Mouse (Mus musculus) heart, embryonic 16.5 days (tissue): ENCODE measurements at regions not wholly inside any gene's neighbourhood (a gene's known extent, or its start where the extent isn't known, plus 50 kb on each side); places are given as distances from the start of the nearest gene placed in this dataset.

ENCODE experiments used
- ATAC-seq: fragments of 200-750 bp; cut with Nextera tagmentation; replicated peaks from 2 replicates; pipeline ENCODE4 v1.8.0; 2017; ENCODE audit warnings: moderate number of reproducible peaks; ENCODE audit not compliant: insufficient read depth, low FRiP score; ENCODE audit errors: extremely low read depth
- H3K27ac ChIP-seq: fragments of 300-500 bp; sonication (generic); 2 replicates; pipeline ENCODE4 v1.5.1; 2014; ENCODE audit warnings: mild to moderate bottlenecking, low read length, control low read depth, moderate library complexity
- H3K27me3 ChIP-seq: fragments of 300-500 bp; sonication (generic); 2 replicates; pipeline ENCODE4 v1.6.1; 2014; ENCODE audit warnings: low read length, mixed read lengths; ENCODE audit not compliant: control insufficient read depth, insufficient read depth
- H3K36me3 ChIP-seq: fragments of 300-500 bp; sonication (generic); 2 replicates; pipeline ENCODE4 v1.6.1; 2014; ENCODE audit not compliant: control insufficient read depth, insufficient read depth
- H3K4me1 ChIP-seq: fragments of 300-500 bp; sonication (generic); 2 replicates; pipeline ENCODE4 v1.6.1; 2014; ENCODE audit warnings: low read length, mixed read lengths; ENCODE audit not compliant: control insufficient read depth, insufficient read depth
- H3K4me2 ChIP-seq: fragments of 300-500 bp; sonication (generic); 2 replicates; pipeline ENCODE4 v1.6.1; 2014; ENCODE audit warnings: low read depth, mild to moderate bottlenecking, control low read depth, low read length
- H3K4me3 ChIP-seq: fragments of 300-500 bp; sonication (generic); 2 replicates; pipeline ENCODE4 v1.5.1; 2014; ENCODE audit warnings: mild to moderate bottlenecking, control low read depth, low read length
- H3K9ac ChIP-seq: fragments of 300-500 bp; sonication (generic); 2 replicates; pipeline ENCODE4 v1.6.1; 2014; ENCODE audit warnings: low read length, control low read depth
- H3K9me3 ChIP-seq: fragments of 300-500 bp; sonication (generic); replicated peaks from 2 replicates; pipeline ENCODE4 v1.6.1; 2016; ENCODE audit warnings: low read length; ENCODE audit not compliant: control insufficient read depth
- WGBS: fragments of 180-500 bp; shearing (Covaris S2); extraction: QIAGEN DNeasy Blood & Tissue Kit; methylation state at CpG from one replicate; pipeline ENCODE4 v1.1.7; 2014; 5-methylcytosine and 5-hydroxymethylcytosine counted together

DNA sequence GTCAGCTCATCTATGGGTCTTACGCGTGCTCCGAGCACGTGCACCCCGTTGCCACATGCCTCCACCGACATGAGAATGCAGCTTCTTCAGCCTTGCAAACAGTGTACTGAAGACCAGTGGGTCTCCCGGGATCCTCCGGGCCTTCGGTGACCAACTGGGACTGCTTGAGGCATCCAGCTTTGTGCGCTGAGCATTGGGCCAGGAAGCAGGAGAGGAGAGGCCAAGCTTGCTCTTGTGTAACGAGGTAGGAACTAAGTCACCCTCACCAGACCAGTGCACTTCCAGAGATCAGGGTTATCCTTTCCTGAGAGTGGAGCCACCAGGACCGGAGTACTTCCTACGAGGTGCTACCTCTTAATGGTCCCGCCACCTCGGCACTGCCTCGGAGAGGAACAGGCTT is 154.6 kb upstream of the Haao start:
- Histone ChIP-seq H3K27ac (no peak overlapping the region), H3K4me3 (no peak overlapping the region), H3K4me1 (no peaks in the 10 kb centered on the region), H3K36me3 (no peaks in the 10 kb centered on the region), H3K27me3 (no peaks in the 10 kb centered on the region), H3K9me3 (no peaks in the 10 kb centered on the region), H3K4me2 (no peak overlapping the region), H3K9ac (no peak overlapping the region)
- ATAC-seq = no peak
- WGBS = 92% methylated on average over 16 of the region's 16 CpGs

- Histone ChIP-seq H3K36me3 (no peaks in the 10 kb centered on the region), H3K4me2 (no peak overlapping the region), H3K9me3 (no peaks in the 10 kb centered on the region), H3K27ac (no peak overlapping the region), H3K9ac (no peak overlapping the region), H3K4me1 (no peaks in the 10 kb centered on the region), H3K27me3 (no peaks in the 10 kb centered on the region), H3K4me3 (no peak overlapping the region)
- WGBS = 72% methylated on average over 6 of the region's 6 CpGs
- ATAC-seq = no peak
These were observed 152.4 kb upstream of the Haao start for GRCm38 (mm10) chr17:84000115-84000514.

DNA sequence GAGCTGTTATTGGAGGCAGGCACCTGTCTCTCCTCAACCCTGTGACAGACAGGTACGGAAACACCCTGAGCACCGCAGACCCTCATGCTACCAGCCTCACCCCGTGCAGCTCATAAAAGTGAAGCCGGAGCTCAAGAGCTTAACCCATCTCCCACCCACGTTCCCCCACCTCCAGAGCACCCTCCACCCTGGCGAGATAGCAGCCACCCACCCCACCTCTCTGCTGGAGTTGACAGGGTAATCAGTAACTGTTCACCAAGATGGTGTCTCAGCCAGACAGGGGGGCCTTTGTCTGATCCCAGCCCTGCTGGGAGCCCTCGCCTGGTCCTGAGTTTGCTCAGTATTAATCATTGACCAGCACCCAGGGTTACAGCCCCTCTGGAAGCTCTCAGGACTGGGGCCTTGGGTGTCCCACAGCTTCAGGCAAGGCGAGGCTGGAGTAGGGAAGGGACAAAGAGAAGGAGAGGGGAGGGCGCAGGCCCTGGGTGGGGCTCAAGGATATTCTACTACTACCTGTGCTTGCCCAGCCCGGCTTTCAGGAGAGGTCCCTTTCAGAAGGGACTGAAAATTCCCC is 151.3 kb upstream of the Haao start:
- no peak overlapping the region for H3K27ac ChIP-seq
- no peak for ATAC-seq
- no peak overlapping the region for H3K4me2 ChIP-seq

GRCm38 (mm10) chr17:83998341-83998740 is 150.6 kb upstream of the Haao start:
- ATAC-seq = no peak
- no peaks in the 10 kb centered on the region for H3K27me3 ChIP-seq
- H3K9me3 ChIP-seq = no peaks in the 10 kb centered on the region
- no peaks in the 10 kb centered on the region for H3K4me1 ChIP-seq
- H3K4me3 ChIP-seq = no peak overlapping the region
- H3K27ac ChIP-seq = no peak overlapping the region
- WGBS = 89% methylated on average over 7 of the region's 7 CpGs
- no peaks in the 10 kb centered on the region for H3K36me3 ChIP-seq
- no peak overlapping the region for H3K9ac ChIP-seq
- H3K4me2 ChIP-seq = no peak overlapping the region

More for the DNA sequence above, 151.3 kb upstream of the Haao start:
- WGBS = 63% methylated on average over 10 of the region's 10 CpGs
- no peak overlapping the region for H3K9ac ChIP-seq
- H3K36me3 ChIP-seq = no peaks in the 10 kb centered on the region
- H3K9me3 ChIP-seq = no peaks in the 10 kb centered on the region
- H3K4me1 ChIP-seq = no peaks in the 10 kb centered on the region
- no peaks in the 10 kb centered on the region for H3K27me3 ChIP-seq
- no peak overlapping the region for H3K4me3 ChIP-seq

DNA sequence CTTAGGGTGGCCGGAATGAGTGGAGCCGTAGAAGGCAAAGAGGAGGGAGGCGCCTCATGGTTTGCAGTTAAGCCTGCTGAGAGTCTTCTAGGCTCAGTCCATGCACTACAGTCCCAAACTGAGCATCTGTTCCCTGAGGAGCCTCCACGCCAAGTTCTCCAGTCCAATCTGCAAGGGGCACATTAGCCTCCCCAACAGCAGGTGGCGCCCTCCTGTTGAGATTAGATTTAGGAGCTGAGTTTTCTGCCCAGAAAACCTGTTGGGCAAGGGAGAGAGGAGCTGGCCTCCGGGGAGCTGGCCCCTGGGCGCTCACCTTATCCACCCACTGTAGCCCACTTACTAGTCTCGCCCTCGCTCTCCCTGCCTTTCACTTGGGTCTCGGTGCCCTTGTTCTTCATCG is 150.0 kb upstream of the Haao start:
- no peak for ATAC-seq
- H3K27ac ChIP-seq = no peak overlapping the region

DNA sequence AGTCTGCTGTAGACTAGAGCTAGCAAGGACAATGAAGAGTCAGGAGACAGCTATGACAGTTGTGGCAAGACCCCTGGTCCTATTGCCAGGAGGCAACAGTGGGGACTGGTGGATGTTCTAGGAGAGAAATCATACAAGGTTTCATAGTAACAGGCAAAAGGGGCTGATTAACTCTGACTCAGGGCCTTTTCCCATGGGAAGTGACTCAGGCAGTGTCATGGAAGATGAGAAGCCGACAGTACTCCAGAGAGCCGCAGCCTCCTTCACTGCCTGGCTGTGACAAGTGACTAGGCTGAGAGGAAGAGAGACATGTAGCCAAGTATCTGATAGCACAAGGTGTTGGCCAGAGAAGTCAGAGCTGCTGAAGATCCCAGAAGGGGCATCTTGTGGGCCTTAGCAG is 145.3 kb upstream of the Haao start:
- WGBS = 72% methylated on average over 2 of the region's 2 CpGs
- no peak for ATAC-seq
- H3K9ac ChIP-seq = no peak overlapping the region
- no peak overlapping the region for H3K4me2 ChIP-seq
- H3K36me3 ChIP-seq = no peaks in the 10 kb centered on the region
- H3K9me3 ChIP-seq = no peaks in the 10 kb centered on the region
- no peak overlapping the region for H3K27ac ChIP-seq
- no peak overlapping the region for H3K4me3 ChIP-seq
- no peaks in the 10 kb centered on the region for H3K27me3 ChIP-seq
- H3K4me1 ChIP-seq = peaks cover 24% of the 10 kb centered on the region

More for the DNA sequence above, 150.0 kb upstream of the Haao start:
- WGBS = 78% methylated on average over 11 of the region's 11 CpGs
- Histone ChIP-seq H3K9ac (no peak overlapping the region), H3K36me3 (no peaks in the 10 kb centered on the region), H3K4me3 (no peak overlapping the region), H3K4me2 (no peak overlapping the region), H3K4me1 (no peaks in the 10 kb centered on the region), H3K9me3 (no peaks in the 10 kb centered on the region), H3K27me3 (no peaks in the 10 kb centered on the region)

DNA sequence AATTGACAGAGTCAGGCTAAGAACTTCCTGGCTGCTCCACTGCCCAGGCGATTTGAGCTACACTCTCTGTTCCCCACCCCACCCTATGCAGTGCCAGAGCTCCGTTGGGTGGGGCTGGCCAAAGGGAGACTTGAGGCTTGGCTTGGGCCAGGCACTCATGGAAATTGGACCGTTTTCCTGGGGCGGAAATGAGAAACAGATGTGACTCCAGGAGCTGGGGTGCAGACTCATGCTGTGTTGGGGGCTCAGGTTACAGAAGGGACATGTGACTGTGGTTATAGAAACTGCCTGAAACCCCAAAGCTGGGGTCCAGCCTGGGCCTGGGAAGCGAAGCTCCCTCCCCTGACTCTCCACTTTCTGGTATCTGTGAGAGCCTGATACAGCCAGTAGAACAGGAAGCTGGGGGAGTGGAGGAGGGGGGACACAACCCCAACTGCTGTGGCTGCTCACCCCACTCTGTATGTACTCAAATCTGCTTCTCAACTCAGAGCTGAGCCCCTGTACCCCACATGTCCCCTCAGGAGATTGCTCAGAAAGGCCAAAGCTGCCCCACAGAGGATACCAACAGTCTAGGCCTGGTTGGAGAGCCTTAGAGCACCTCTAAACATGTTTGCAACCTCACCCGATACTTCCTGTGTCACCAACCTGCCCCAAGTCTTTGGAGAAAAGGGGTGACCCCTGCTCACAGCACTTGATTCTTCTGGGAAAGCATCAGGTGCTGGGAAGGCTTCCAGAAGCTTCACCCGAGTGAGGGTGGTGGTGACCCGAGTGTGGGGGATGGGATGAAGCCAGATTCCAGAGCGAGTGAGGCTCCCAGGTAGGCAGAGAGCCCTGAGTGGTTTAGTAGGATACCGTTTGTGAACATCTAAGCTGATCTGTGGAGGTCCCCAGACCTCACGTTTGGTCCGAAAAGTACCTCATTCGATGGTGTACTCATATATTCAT is 142.9 kb upstream of the Haao start:
- Histone ChIP-seq H3K4me3 (no peak overlapping the region), H3K9me3 (no peaks in the 10 kb centered on the region), H3K4me2 (no peak overlapping the region), H3K27me3 (no peaks in the 10 kb centered on the region), H3K4me1 (peaks cover 36% of the 10 kb centered on the region), H3K9ac (peak overlapping the region; percentile 3; the same call in 1 of the 2 replicates), H3K36me3 (no peaks in the 10 kb centered on the region), H3K27ac (peak overlapping the region; percentile 76)
- WGBS = 47% methylated on average over 13 of the region's 13 CpGs
- ATAC-seq = peak; percentile 73

DNA sequence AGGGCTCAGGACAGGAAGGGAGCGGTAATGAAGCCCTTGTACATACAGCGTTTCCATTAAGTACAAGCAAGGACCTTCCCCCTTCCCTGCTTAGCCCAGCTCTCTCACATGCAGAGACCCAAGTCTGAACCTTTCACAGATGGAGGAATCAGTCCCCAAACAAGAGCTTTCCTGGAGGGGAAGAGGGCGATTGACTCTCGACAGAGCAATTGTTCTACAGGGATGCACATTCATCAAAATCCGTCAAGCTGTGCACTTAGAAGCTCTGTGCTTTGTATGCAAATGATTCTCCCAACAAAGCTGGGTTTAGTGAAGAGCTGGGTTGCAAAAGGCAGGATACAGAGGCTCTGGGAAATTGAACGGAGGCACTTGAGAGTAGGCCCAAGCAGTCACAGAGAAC is 141.1 kb upstream of the Haao start:
- Histone ChIP-seq H3K4me2 (no peak overlapping the region), H3K27me3 (no peaks in the 10 kb centered on the region), H3K9ac (no peak overlapping the region), H3K36me3 (no peaks in the 10 kb centered on the region), H3K4me3 (no peak overlapping the region), H3K4me1 (peaks cover 36% of the 10 kb centered on the region), H3K9me3 (no peaks in the 10 kb centered on the region), H3K27ac (peak overlapping the region; percentile 76)
- 57% methylated on average over 6 of the region's 6 CpGs for WGBS
- no peak for ATAC-seq

DNA sequence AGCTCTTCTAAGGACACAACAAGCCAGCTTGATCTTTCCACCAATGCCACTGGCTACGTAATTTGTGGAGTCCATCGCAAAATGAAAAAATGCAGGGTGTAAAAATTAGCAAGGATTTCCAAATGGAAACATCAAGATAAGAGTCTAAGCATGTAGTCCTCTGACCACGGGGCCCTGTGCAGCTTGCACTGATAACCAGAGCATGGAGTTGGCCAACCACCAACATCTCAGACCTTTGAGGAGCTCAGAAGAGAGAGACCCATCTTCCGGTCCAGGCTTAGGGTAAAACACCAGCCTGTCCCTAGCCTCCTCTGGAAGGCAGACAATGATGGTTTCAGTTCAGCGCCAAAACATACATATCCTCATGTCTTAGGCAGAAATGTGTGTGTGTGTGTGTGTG is 140.4 kb upstream of the Haao start:
- no peaks in the 10 kb centered on the region for H3K9me3 ChIP-seq
- no peaks in the 10 kb centered on the region for H3K27me3 ChIP-seq
- ATAC-seq = no peak
- H3K4me1 ChIP-seq = peaks cover 36% of the 10 kb centered on the region
- H3K4me2 ChIP-seq = no peak overlapping the region
- no peak overlapping the region for H3K4me3 ChIP-seq
- peak overlapping the region; percentile 37; the same call in 1 of the 2 replicates for H3K27ac ChIP-seq
- no peak overlapping the region for H3K9ac ChIP-seq
- 64% methylated on average over 5 of the region's 5 CpGs for WGBS
- no peaks in the 10 kb centered on the region for H3K36me3 ChIP-seq
